Mouse (Mus musculus): ENCODE data around the gene Vmn1r104.
"Not testable (repeated sequence)": the region's sequence is repeated elsewhere in the genome, so short reads cannot be mapped to it uniquely, and the experiment has no call there.

Vmn1r104 gene

GRCm38 (mm10) chr7:20533537-20533936 lies at the start of gene Vmn1r104:
Gene Vmn1r104, plus strand, starts transcription at chr7:20533837.
- DNase-seq (ENCODE audit: extremely low spot score) = not testable (repeated sequence)

- not testable (repeated sequence) for DNase-seq (ENCODE audit: extremely low spot score)
These were observed 23.2 kb upstream of the Vmn1r104 start, which contains the start of gene Vmn1r103 for GRCm38 (mm10) chr7:20510434-20510833. Gene Vmn1r103, minus strand, starts transcription at chr7:20510534.

DNA sequence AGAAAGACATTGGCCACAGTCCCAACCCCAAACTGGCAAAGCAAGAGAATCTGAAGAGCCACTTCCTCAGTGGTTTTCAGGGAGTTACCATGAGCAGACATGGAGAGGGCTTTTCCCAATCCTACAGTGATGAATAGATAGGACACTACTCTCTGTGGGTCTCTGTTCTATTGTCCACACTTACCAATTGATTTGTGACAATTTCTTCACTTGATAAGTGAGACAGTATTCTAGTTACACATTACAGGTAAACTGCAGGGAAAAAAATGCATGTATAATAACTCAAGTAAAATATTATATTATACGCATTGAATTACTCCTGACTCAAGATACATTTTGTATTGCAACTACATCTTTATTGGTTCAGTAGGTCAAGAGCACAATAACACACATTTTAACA lies 12.0 kb downstream of the Vmn1r104 start, which contains the start of gene Gm5726:
Gene Gm5726, minus strand, starts transcription at position 101 of the 400 bp plus-strand sequence.
- not testable (repeated sequence) for DNase-seq (ENCODE audit: extremely low spot score)

DNA sequence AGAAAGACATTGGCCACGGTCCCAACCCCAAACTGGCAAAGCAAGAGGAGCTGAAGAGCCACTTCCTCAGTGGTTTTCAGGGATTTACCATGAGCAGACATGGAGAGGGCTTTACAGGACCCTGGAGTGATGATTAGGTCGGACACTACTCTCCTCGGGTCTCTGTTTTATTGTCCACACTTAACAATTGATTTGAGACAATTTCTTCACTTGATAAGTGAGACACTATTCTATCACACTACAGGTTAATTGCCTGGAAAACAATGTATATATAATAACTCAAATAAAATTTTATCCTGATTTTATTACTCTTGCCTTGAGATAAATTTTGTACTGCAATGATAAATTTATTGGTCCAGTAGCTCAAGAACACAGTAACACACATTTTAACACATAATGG lies 42.5 kb downstream of the Vmn1r104 start, which contains the start of gene Gm4141:
Gene Gm4141, minus strand, starts transcription at position 101 of the 400 bp plus-strand sequence.
- not testable (repeated sequence) for DNase-seq (ENCODE audit: extremely low spot score)
